Mouse (Mus musculus) embryonic facial prominence, embryonic 14.5 days (tissue): Measurements from ENCODE around the gene Ang. TPM values are rescaled to one million over a fixed set of nuclear protein-coding genes. Genes with fewer than 3 reads are reported as not detected.

Source experiments
- ATAC-seq: fragments of 200-750 bp; cut with Nextera tagmentation; 2 replicates; pipeline ENCODE4 v1.8.0; 2017; ENCODE audit warnings: low read depth, moderate number of reproducible peaks, moderate TSS enrichment
- DNase-seq: peaks from one replicate; pipeline ENCODE4 v3.0.0-alpha.2; 2015; ENCODE audit warnings: low spot score
- H3K27ac ChIP-seq: fragments of 300-500 bp; sonication (generic); replicated peaks from 2 replicates; pipeline ENCODE4 v1.5.1; 2014; ENCODE audit warnings: low read depth, mild to moderate bottlenecking, low read length, moderate library complexity
- H3K27me3 ChIP-seq: fragments of 300-500 bp; sonication (generic); replicated peaks from 2 replicates; pipeline ENCODE4 v1.6.1; 2014; ENCODE audit warnings: low read length; ENCODE audit not compliant: control insufficient read depth, insufficient read depth
- H3K36me3 ChIP-seq: fragments of 300-500 bp; sonication (generic); 2 replicates; pipeline ENCODE4 v1.6.1; 2014; ENCODE audit warnings: low read length, mixed read lengths; ENCODE audit not compliant: control insufficient read depth, insufficient read depth
- H3K4me1 ChIP-seq: fragments of 300-500 bp; sonication (generic); 2 replicates; pipeline ENCODE4 v1.6.1; 2014; ENCODE audit warnings: antibody characterized with exemption, low read length; ENCODE audit not compliant: control insufficient read depth, insufficient read depth
- H3K4me2 ChIP-seq: fragments of 300-500 bp; sonication (generic); 2 replicates; pipeline ENCODE4 v1.6.1; 2014; ENCODE audit warnings: low read depth, mild to moderate bottlenecking, low read length, moderate library complexity, mixed read lengths
- H3K4me3 ChIP-seq: fragments of 300-500 bp; sonication (generic); 2 replicates; pipeline ENCODE4 v1.5.1; 2014; ENCODE audit warnings: low read depth, mild to moderate bottlenecking, low read length
- H3K9ac ChIP-seq: fragments of 300-500 bp; sonication (generic); 2 replicates; pipeline ENCODE4 v1.6.1; 2014; ENCODE audit warnings: low read depth, mild to moderate bottlenecking, low read length, moderate library complexity, mixed read lengths
- H3K9me3 ChIP-seq: fragments of 300-500 bp; sonication (generic); 2 replicates; pipeline ENCODE4 v1.6.1; 2016; ENCODE audit warnings: low read length; ENCODE audit not compliant: control insufficient read depth
- WGBS: fragments of 180-500 bp; shearing (Covaris S2); extraction: QIAGEN DNeasy Blood & Tissue Kit; methylation state at CpG from one replicate; pipeline ENCODE4 v1.1.7; 2014; 5-methylcytosine and 5-hydroxymethylcytosine counted together
- polyA plus RNA-seq: library from polyadenylated mRNA; unstranded; fragments of >200 nt; fragmentation: Nextera tagmentation; extraction: Ambion mirVana; gene quantifications from 2 replicates; pipeline ENCODE4 v1.2.1, GENCODE M21; 2014

Gene Ang
- polyA plus RNA-seq, 1 experiment from 2014 or later: 10.3 TPM

DNA sequence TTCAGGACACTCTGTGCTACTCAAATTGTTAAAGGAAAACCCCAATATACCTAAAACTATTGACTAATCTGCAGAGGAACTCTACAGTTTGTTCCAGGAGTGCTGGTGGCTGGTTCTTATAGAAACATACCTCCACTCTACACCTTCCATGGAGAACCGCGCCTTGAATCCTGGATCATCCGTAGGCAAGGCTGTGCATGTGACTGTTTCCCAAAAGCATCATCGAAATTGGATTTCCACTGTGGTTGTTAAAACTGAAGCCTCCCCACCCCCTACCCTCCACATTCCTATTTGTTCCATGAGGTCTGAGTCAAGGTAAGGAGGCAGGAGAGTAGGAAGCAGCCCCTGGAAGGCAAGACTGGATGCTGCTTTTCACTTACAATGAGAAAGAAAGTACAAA, 53.5 kb downstream of the Ang start:
- no peak for DNase-seq
- no peak overlapping the region for H3K4me3 ChIP-seq
- 88% methylated on average over 4 of the region's 4 CpGs for WGBS
- no peak for ATAC-seq
- no peak overlapping the region for H3K9ac ChIP-seq
- H3K27me3 ChIP-seq: no peaks in the 10 kb centered on the region
- no peak overlapping the region for H3K27ac ChIP-seq
- no peaks in the 10 kb centered on the region for H3K36me3 ChIP-seq
- H3K4me2 ChIP-seq: no peak overlapping the region
- no peaks in the 10 kb centered on the region for H3K4me1 ChIP-seq
- H3K9me3 ChIP-seq: no peaks in the 10 kb centered on the region

DNA sequence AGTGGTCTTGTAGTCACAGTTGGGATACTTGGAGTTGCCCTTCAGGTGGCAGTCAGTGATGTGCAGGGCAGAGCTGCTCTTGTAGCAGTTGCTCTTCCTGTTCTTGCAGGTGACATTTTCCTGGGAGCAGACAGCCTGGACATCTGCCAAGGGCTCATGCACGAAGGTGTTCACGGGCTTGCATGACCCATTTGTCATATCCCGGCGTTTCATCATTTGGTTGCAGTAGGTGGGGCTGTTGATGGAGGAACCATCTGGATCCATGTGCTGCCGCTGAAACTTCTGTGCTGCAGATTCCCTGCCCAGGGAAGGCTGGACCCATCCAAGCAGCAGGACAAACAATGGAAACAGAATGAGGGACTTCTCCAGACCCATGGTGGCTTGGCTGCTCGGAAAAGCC, 54.6 kb downstream of the Ang start:
- no peaks in the 10 kb centered on the region for H3K4me1 ChIP-seq
- H3K27ac ChIP-seq: no peak overlapping the region
- H3K9ac ChIP-seq: no peak overlapping the region
- no peaks in the 10 kb centered on the region for H3K9me3 ChIP-seq
- no peak for ATAC-seq
- 77% methylated on average over 6 of the region's 6 CpGs for WGBS
- no peak overlapping the region for H3K4me2 ChIP-seq
- H3K27me3 ChIP-seq: no peaks in the 10 kb centered on the region
- no peak overlapping the region for H3K4me3 ChIP-seq
- H3K36me3 ChIP-seq: no peaks in the 10 kb centered on the region
- peak; percentile 45 for DNase-seq

DNA sequence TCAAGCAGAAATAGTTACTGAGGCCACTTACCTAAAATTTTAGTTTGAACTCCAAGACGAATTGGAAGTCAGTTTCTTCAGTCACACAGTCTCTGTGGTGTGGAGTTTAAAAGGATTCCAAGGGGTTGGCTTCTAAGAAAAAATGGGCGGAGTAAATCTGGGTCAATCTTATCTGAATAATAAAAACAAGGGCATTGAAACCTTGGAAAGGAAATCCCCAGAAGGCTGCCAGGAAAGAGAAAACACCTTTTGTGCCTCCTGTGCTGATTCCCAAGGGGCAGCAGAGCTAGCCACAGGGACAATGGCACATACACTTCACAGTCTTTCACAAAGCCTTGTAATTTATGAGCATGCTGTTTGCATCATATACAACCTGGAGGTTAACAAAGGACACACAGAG, 55.7 kb downstream of the Ang start, which contains the start of gene Rnase1:
TSS of gene Rnase1 (minus strand) at position 101 of the 400 bp plus-strand sequence.
- no peak within 1 kb of the TSS for H3K27ac ChIP-seq
- no peaks in the 10 kb centered on the region for H3K9me3 ChIP-seq
- WGBS: 61% methylated on average over 2 of the region's 2 CpGs
- no peak within 1 kb of the TSS for H3K4me3 ChIP-seq
- no peak within 1 kb of the TSS for H3K4me2 ChIP-seq
- no peak for DNase-seq
- no peak within 1 kb of the TSS for H3K9ac ChIP-seq
- H3K27me3 ChIP-seq: no peaks in the 10 kb centered on the region
- no peaks in the 10 kb centered on the region for H3K36me3 ChIP-seq
- no peaks in the 10 kb centered on the region for H3K4me1 ChIP-seq
- no peak for ATAC-seq

- no peaks in the 10 kb centered on the region for H3K27me3 ChIP-seq
- ATAC-seq (no peak), DNase-seq (no peak)
- WGBS: 67% methylated on average over 3 of the region's 3 CpGs
- H3K36me3 ChIP-seq: no peaks in the 10 kb centered on the region
- H3K9me3 ChIP-seq: no peaks in the 10 kb centered on the region
- H3K4me1 ChIP-seq: no peaks in the 10 kb centered on the region
- no peak overlapping the region for H3K27ac ChIP-seq
- H3K4me3 ChIP-seq: no peak overlapping the region
- H3K4me2 ChIP-seq: no peak overlapping the region
- H3K9ac ChIP-seq: no peak overlapping the region
Observed at GRCm38 (mm10) chr14:51148006-51148405, 57.1 kb downstream of the Ang start.

DNA sequence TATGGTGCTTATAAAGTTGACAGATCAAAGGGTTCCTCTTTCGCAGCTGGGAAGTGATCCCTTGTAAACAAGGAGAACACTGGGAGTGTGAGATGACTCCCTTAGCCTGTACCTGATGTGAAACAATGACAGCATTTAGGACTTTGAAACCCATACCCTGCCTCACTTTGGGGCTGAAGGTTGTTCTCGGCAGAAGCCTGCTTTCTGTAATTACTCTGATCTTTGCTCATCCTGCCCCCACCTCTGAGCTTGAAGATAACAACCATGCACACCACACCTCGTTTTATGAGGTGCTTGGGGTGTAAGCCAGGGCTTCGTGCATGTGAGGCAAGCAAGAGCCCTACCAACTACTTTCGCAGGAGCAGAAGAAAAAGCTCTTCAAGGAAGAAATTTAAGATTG, 58.2 kb downstream of the Ang start:
- H3K4me3 ChIP-seq: no peak overlapping the region
- WGBS: 49% methylated on average over 5 of the region's 5 CpGs
- no peaks in the 10 kb centered on the region for H3K36me3 ChIP-seq
- H3K27me3 ChIP-seq: no peaks in the 10 kb centered on the region
- no peak overlapping the region for H3K4me2 ChIP-seq
- DNase-seq (no peak), ATAC-seq (no peak)
- H3K4me1 ChIP-seq: no peaks in the 10 kb centered on the region
- H3K27ac ChIP-seq: no peak overlapping the region
- H3K9ac ChIP-seq: no peak overlapping the region
- no peaks in the 10 kb centered on the region for H3K9me3 ChIP-seq

GRCm38 (mm10) chr14:51150206-51150831, 59.4 kb downstream of the Ang start:
- Histone ChIP-seq H3K4me3 (no peak overlapping the region), H3K27ac (no peak overlapping the region), H3K36me3 (no peaks in the 10 kb centered on the region), H3K4me1 (no peaks in the 10 kb centered on the region), H3K9me3 (no peaks in the 10 kb centered on the region), H3K27me3 (no peaks in the 10 kb centered on the region), H3K9ac (no peak overlapping the region), H3K4me2 (no peak overlapping the region)
- DNase-seq (no peak), ATAC-seq (no peak)
- 91% methylated on average over 3 of the region's 3 CpGs for WGBS

Other genes starting within 250 kb of the Ang start
- 8.4 and 10.3 TPM in 2 replicates for gene Tep1, start 220.6 kb upstream of the Ang start, polyA plus RNA-seq
- gene Klhl33, start 193.6 kb upstream of the Ang start, polyA plus RNA-seq: 0.21 and 0.28 TPM in 2 replicates
- gene Osgep, start 166.3 kb upstream of the Ang start, polyA plus RNA-seq: 138 and 153 TPM in 2 replicates
- 177 and 204 TPM in 2 replicates for gene Apex1, start 166.2 kb upstream of the Ang start, polyA plus RNA-seq
- gene Pip4p1, start 160.3 kb upstream of the Ang start, polyA plus RNA-seq: 42.0 and 54.8 TPM in 2 replicates
- 51.5 and 51.7 TPM in 2 replicates for gene Pnp, start 160.1 kb upstream of the Ang start, polyA plus RNA-seq
- gene Gm49342, start 146.6 kb upstream of the Ang start, polyA plus RNA-seq: not detected in 2 replicates
- 0.45 and 0.73 TPM in 2 replicates for gene Pnp2, start 135.2 kb upstream of the Ang start, polyA plus RNA-seq
- 0.29 and 0.48 TPM in 2 replicates for gene Rnase10, start 83.4 kb upstream of the Ang start, polyA plus RNA-seq
- not detected in 2 replicates for gene Rnase9, start 49.3 kb upstream of the Ang start, polyA plus RNA-seq
- not detected in 2 replicates for gene Rnase11, start 41.0 kb upstream of the Ang start, polyA plus RNA-seq
- 0.49 TPM in 1 of 2 replicates, not detected in the other for gene Rnase12, start 33.5 kb upstream of the Ang start, polyA plus RNA-seq
- not detected in 2 replicates for gene Olfr750, start 16.7 kb upstream of the Ang start, polyA plus RNA-seq
- gene Rnase4, start 73 bp upstream of the Ang start, polyA plus RNA-seq: 63.8 and 73.0 TPM in 2 replicates
- gene Eddm3b, start 23.3 kb downstream of the Ang start, polyA plus RNA-seq: not detected in 2 replicates
- gene Rnase6, start 32.8 kb downstream of the Ang start, polyA plus RNA-seq: 1.3 TPM in 2 replicates
- gene Rnase1, start 55.6 kb downstream of the Ang start, polyA plus RNA-seq: 0.48 and 1.1 TPM in 2 replicates
- gene Rnase2b, start 71.1 kb downstream of the Ang start, polyA plus RNA-seq: not detected in 2 replicates
- not detected in 2 replicates for gene Ang2, start 108.0 kb downstream of the Ang start, polyA plus RNA-seq
- not detected in 2 replicates for gene Ear14, start 112.2 kb downstream of the Ang start, polyA plus RNA-seq
- gene Rnase2a, start 165.0 kb downstream of the Ang start, polyA plus RNA-seq: not detected in 2 replicates